Mouse (Mus musculus): ENCODE data around the gene Il31ra.

Il31ra gene

DNA sequence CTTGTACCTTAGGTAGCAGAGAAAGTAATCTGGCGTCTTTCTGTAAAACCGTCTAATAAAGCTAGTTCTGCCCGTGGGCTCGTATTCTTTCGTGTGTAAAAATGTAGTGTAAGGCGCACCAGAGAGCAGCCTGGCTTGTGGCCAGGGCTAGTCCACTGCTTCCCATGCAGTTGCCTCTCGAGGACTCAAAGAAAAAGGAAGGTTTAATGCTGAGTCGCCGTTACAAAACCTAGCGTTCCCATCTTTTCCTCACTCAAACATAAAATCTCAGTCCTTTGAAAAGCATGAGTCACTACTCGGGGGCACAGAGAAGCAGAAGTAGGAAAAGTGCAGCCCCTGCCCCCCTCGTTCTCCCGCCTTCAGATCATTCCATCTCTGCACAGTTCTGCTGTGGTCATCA is 87.4 kb downstream of the Il31ra start:
- DNase-seq = no peak

- no peak for DNase-seq
Measured at GRCm38 (mm10) chr13:112505436-112505835, 88.7 kb downstream of the Il31ra start.

DNA sequence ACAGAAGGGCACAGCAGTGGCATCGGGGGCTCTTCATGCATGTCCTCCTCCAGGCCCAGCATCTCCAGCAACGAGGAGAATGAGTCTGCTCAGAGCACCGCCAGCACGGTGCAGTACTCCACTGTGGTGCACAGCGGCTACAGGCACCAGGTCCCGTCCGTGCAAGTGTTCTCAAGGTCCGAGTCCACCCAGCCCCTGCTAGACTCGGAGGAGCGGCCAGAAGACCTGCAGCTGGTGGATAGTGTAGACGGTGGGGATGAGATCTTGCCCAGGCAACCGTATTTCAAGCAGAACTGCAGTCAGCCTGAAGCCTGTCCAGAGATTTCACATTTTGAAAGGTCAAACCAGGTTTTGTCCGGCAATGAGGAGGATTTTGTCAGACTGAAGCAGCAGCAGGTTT is 90.3 kb downstream of the Il31ra start:
- DNase-seq = no peak

DNA sequence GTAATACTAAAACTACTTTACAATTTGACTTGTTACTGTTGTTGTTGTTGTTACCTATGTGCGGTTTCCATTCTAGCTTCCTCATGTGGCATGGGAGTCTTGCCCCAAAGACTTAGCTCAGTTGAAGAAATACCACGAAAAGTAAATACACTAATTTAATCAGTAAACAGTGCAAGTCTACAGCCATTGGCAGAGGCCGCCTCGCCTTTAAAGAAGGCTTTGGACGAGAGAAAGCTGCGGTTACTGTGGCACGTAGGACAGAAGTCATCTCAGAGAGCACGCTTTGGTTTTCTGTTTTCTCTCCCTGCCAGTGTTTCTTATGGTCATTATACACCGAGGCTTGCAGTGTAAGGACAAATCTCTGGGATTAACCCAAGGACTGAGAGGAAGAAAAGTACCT is 93.7 kb downstream of the Il31ra start:
- no peak for DNase-seq

- DNase-seq = no peak
Measured at GRCm38 (mm10) chr13:112500027-112500426, 94.1 kb downstream of the Il31ra start.

GRCm38 (mm10) chr13:112494590-112494989 is 99.6 kb downstream of the Il31ra start:
- DNase-seq = no peak

DNA sequence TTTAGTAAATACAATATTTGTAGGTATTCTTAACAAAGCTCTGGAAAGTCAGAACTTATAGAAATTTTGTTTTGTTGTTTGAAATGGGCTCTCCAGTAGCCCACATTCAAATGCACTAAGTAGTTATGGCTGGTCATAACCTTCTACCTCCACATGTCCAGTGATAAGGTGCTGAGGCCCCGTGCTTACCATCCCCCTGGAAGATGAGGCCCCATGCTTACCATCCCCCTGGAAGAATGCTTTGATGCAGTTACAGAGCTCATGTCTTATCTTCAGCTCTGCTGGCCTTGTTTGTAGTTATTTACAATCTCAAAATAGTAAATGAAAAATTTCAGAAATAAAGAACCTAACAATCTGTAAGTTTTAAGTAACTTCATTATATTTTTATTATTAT is 101.9 kb downstream of the Il31ra start:
- no peak for DNase-seq

GRCm38 (mm10) chr13:112491636-112492284 is 102.4 kb downstream of the Il31ra start:
- DNase-seq = no peak

DNA sequence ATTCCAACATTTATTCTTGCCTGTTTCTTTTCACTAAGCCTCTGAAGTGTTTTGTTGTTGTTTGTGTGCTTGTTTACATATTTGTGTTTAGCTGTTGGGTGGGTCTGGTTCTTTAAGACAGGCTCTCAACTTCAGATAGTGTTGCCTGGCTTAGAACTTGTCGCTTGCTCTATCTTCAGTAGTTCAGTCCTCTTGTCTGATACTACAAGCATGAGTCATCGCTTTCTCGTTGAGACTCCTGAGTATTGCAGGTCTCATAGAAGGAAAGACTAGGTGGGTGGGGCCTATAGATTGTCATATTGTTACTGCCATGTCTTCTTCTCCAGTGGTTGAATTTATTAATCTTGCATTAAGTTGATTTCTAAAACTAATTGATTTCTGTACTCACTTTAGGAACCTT is 104.1 kb downstream of the Il31ra start:
- no peak for DNase-seq

- DNase-seq = no peak
Measured at GRCm38 (mm10) chr13:112486676-112487075, 107.5 kb downstream of the Il31ra start.

DNA sequence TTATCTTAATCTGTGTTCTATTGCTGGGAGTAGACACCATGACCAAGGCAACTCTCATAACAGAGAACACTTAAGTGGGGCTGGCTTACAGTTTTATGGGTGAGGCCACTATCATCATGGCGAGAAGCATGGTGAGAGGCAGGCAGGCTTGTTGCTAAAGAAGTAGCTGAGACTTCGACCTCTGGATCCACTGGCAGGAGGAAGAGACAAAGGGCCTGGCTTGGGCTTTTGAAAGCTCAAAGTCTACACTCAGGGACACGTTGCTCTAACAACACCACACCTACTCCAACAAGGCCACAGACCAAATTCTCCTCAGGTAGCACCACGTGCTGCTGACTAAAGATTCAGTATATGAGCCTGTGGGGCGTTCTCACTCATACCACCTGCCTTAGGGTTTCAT is 107.9 kb downstream of the Il31ra start:
- no peak for DNase-seq

DNA sequence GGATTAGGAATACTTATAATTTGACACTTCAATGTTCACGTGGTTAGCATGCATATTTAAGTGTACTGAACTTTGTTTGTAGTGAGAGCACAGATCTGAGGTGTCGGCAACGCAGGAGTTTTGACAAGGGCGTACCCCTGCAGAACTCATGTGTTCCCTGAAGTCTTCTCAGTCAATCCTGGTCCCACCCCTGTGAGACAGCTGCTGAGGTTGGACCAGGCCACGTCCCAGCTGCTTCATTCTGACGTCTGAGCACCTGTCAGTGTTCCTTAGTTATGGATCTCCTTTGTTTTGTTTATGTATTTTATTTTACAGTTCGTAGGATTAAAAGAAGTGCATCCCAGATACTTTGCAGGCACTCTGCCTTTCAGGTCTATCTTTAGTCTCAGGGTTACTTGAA is 111.1 kb downstream of the Il31ra start:
- DNase-seq = no peak

DNA sequence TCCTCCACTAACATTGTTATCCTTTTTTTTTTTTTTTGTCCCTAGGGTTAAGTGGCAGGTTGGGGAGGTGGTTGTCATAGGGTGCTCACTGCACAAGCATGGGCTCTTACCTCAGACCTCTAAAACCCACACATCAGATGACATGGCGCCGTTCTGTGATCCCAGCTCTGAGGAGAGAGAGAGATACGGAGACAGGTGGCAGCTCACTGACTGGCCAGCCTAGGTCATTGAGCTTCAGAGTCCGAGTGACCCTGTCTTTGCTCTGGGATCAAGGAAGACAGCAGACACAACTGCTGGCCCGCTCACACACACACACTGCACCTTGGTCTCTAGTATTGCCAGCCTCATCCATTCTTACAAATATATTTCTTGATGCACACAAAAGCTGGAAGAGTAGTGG is 111.6 kb downstream of the Il31ra start:
- DNase-seq = no peak

DNA sequence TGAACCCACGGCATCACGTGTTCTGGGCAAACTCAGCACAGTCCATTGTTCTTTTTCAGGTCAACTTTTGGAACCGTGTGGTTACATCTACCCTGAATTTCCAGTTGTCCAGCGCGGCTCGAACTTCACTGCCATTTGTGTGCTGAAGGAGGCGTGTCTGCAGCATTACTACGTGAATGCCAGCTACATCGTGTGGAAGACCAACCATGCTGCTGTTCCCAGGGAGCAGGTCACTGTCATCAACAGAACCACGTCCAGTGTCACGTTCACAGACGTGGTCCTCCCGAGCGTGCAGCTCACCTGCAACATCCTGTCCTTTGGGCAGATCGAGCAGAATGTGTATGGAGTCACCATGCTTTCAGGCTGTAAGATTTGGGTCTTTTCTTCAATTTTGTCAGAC is 114.2 kb downstream of the Il31ra start:
- DNase-seq = no peak

DNA sequence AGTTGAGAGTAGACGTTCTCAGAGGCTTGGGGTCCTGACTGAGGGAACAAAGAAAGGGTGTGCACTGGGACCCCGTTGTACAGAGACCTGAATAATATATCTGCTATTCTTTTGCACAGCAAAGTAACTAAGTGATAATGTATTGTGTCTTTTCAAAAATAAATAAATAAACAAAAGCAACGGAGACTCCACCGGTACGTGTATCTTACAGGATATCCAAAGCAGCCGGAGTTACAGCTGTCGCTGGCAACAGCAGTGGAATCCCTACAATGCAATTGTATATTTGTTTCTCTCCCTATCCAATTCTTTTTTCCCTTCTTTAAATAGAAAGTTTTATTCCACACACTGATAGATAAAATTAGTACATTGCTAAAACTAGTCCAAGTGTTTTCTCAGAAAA is 115.1 kb downstream of the Il31ra start:
- DNase-seq = no peak

- no peak for DNase-seq
Measured at GRCm38 (mm10) chr13:112473757-112474755, 120.1 kb downstream of the Il31ra start.

- DNase-seq = no peak
Measured at GRCm38 (mm10) chr13:112472401-112473023, 121.6 kb downstream of the Il31ra start.

GRCm38 (mm10) chr13:112471201-112471600 is 123.0 kb downstream of the Il31ra start:
- no peak for DNase-seq
